Mouse (Mus musculus): Measurements from ENCODE around the gene Gm8909. TPM values are rescaled to one million over a fixed set of nuclear protein-coding genes. Genes with fewer than 3 reads are reported as not detected.
"Not testable (repeated sequence)": the region's sequence is repeated elsewhere in the genome, so short reads cannot be mapped to it uniquely, and the experiment has no call there.

Gm8909 gene
- polyA plus RNA-seq, 1 experiment = not detected

GRCm38 (mm10) chr17:36167306-36168038 is 865 bp downstream of the Gm8909 start:
- Histone ChIP-seq H3K4me3 (ENCODE audit: insufficient read depth, low read depth, low read length) (peak overlapping the region; percentile 25), H3K27ac (ENCODE audit: insufficient read depth, low read depth, low read length) (no peak overlapping the region), H3K4me1 (ENCODE audit: control insufficient read depth, insufficient read depth, low read length) (peaks cover 10% of the 10 kb centered on the region; the same call in 1 of the 2 replicates)
- TF ChIP-seq CTCF (IDR thresholded peaks at IDR 0.05; ENCODE audit: insufficient read depth, low read depth, low read length) (no peak), POLR2A (IDR thresholded peaks at IDR 0.05; ENCODE audit: insufficient read depth, low read depth, low read length) (no peak)
- 2% methylated on average over 51 of the region's 51 CpGs for WGBS

DNA sequence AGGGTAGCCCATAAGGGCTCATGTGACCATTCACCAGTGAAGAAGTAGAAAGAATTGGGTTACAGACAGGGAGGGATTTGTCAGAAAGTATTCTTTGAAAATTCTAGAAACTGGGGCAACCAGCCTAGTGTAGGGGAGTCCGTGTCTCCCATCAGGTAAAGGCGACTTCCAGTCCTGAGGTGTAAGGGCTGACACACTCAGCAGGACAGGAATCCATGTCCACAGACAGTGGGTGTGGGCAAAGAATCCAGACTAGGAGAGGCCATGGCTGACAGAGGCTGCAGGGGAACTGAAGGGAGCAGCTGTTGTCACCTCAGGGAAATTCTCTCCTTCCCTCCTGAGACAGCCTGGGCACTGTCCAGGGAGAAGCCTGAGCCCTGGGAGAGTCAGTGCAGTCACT is 1.4 kb downstream of the Gm8909 start:
- not testable (repeated sequence) for H3K27ac ChIP-seq (ENCODE audit: insufficient read depth, low read depth, low read length); H3K4me3 ChIP-seq (ENCODE audit: insufficient read depth, low read depth, low read length)
- H3K4me1 ChIP-seq (ENCODE audit: control insufficient read depth, insufficient read depth, low read length) = peaks cover 11% of the 10 kb centered on the region; the same call in 1 of the 2 replicates
- WGBS = 20% methylated on average over 2 of the region's 2 CpGs

GRCm38 (mm10) chr17:36161129-36162051 is 6.9 kb downstream of the Gm8909 start:
- Histone ChIP-seq H3K27ac (ENCODE audit: insufficient read depth, low read depth, low read length) (no peak overlapping the region), H3K4me3 (ENCODE audit: insufficient read depth, low read depth, low read length) (no peak overlapping the region), H3K4me1 (ENCODE audit: control insufficient read depth, insufficient read depth, low read length) (peaks cover 15% of the 10 kb centered on the region; the same call in 1 of the 2 replicates)
- 3% methylated on average over 56 of the region's 56 CpGs for WGBS
- TF ChIP-seq CTCF (IDR thresholded peaks at IDR 0.05; ENCODE audit: insufficient read depth, low read depth, low read length) = no peak

DNA sequence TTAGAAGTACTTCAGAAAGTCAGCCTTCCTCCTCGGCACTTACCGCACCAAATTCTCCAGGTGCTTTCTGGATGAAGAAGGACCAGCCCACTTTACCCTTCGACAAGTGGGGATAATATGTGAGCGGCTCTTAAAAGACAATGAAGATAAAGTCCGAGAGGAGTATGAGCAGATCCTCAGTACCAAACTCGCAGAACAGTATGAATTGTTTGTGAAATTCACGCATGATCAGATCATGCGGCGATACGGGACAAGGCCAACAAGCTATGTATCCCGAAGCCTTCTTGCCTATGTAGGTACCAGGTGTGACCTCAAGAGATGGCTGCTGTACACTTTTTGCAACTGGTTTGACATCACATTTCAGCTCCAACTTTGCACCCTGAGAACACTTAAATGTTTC is 10.1 kb downstream of the Gm8909 start:
- peaks cover 15% of the 10 kb centered on the region; the same call in 1 of the 2 replicates for H3K4me1 ChIP-seq (ENCODE audit: control insufficient read depth, insufficient read depth, low read length)
- 10% methylated on average over 11 of the region's 11 CpGs for WGBS
- H3K4me3 ChIP-seq (ENCODE audit: insufficient read depth, low read depth, low read length); H3K27ac ChIP-seq (ENCODE audit: insufficient read depth, low read depth, low read length): not testable (repeated sequence)

DNA sequence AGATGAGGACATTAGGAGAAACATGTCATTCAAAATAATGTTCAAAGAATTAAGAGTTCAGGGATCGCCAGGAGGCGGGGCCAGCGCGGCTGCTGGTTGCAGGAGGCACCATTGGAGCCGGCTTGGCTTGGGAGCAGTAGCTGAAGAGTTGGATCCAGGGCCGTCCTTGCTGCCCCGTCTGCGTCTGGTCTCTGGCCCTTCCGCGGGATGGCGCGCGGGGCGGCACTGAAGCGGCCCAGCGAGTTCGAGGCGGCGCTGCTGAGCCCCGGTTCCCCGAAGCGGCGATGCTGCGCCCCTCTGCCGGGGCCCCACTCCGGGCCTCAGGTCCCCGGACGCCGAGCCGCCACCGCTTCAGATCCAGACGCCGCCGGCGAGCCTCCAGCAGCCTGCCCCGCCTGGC is 10.6 kb downstream of the Gm8909 start:
- H3K4me3 ChIP-seq (ENCODE audit: insufficient read depth, low read depth, low read length); H3K27ac ChIP-seq (ENCODE audit: insufficient read depth, low read depth, low read length): not testable (repeated sequence)
- peaks cover 15% of the 10 kb centered on the region; the same call in 1 of the 2 replicates for H3K4me1 ChIP-seq (ENCODE audit: control insufficient read depth, insufficient read depth, low read length)
- WGBS = 1% methylated on average over 36 of the region's 36 CpGs

DNA sequence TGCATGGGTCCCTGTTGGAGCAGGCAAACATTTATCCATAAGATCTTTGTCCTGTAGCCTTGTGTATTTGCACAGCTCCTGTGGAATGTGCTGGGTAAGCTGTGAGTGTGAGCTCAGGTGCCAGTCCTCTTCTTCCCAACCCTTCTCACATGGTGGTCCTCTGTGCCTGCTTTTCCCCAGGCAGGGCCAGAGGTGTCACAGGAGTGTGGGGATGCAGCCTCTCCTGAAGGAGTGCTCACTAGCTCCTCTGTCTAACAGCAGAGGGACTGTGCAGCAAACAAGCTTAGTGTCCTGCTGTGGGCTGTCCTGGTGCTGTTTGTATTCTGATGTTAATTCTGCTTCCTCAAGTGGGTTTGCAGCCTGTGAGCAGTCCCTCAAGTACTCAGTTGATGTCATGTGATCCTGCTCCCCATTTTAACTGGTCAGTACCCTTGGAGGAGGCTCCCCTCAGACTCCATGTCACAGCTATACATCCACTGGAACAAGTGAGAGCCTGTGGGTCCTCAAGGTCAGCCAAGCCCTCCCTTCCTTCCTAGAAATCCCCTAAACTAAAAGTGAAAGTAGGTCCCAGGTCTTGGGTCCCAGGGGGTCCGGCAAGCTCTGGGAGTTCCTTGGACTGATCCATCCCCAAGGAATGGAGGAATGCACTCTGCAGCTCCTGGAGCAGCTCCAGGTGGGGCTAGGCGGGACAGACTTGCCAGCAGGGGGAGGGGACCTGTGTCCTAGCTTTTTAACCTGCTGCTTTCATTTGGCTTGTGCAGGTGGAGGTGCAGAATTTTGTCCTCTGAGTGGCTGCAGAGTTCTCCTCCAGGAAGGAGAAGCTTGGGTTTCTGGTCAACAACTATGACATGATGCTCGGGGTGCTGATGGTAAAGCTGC is 13.8 kb downstream of the Gm8909 start:
- H3K4me1 ChIP-seq (ENCODE audit: control insufficient read depth, insufficient read depth, low read length) = peaks cover 3% of the 10 kb centered on the region; the same call in 1 of the 2 replicates
- no peak overlapping the region for H3K27ac ChIP-seq (ENCODE audit: insufficient read depth, low read depth, low read length)
- TF ChIP-seq POLR2A (IDR thresholded peaks at IDR 0.05; ENCODE audit: insufficient read depth, low read depth, low read length) (no peak), CTCF (IDR thresholded peaks at IDR 0.05; ENCODE audit: insufficient read depth, low read depth, low read length) (no peak)
- no peak overlapping the region for H3K4me3 ChIP-seq (ENCODE audit: insufficient read depth, low read depth, low read length)
- WGBS = 29% methylated on average over 3 of the region's 3 CpGs

DNA sequence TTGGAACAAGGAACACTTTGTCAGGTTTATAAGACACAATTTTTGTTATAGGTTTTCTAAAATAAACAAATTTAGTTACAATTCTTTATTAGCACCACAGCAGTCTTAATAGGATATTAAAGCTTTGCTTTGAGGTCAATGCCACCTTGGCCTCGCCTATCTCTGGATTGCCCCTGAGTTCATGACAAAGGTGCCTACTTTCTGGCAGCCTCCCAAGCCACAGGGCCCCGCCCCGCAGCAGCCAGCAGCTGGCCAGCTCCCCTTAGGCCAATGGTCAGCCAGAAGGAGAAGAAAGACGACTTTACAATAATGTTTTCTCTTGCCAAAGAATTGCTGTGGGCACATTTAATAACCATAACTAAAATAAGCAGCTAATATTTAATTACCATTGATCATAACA is 17.1 kb downstream of the Gm8909 start:
- not testable (repeated sequence) for H3K4me3 ChIP-seq (ENCODE audit: insufficient read depth, low read depth, low read length); H3K4me1 ChIP-seq (ENCODE audit: control insufficient read depth, insufficient read depth, low read length); H3K27ac ChIP-seq (ENCODE audit: insufficient read depth, low read depth, low read length)
- 56% methylated on average over 4 of the region's 4 CpGs for WGBS

GRCm38 (mm10) chr17:36148468-36148867 is 19.9 kb downstream of the Gm8909 start:
- H3K27ac ChIP-seq (ENCODE audit: insufficient read depth, low read depth, low read length); H3K4me3 ChIP-seq (ENCODE audit: insufficient read depth, low read depth, low read length): not testable (repeated sequence)
- 95% methylated on average over 5 of the region's 5 CpGs for WGBS
- peaks cover 12% of the 10 kb centered on the region for H3K4me1 ChIP-seq (ENCODE audit: control insufficient read depth, insufficient read depth, low read length)

DNA sequence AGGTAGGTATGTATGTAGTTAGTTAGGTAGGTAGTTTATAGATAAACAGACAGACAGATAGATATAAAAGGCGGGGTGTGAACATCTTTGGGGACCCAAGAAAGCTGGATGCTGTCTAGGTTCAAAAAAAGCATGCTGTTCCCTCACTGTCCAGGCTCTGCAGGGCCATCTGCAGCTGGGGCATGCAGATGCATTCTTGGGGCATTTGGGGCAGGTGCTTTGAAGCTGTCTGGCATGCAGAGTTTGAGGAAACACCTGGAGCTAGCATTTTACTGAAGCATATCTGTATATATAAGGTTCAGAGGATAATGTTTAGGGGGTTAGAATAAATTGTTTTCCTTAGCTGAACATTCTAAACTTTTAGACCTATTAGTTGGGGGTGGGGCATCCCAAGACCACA is 21.4 kb downstream of the Gm8909 start:
- not testable (repeated sequence) for H3K27ac ChIP-seq (ENCODE audit: insufficient read depth, low read depth, low read length); H3K4me3 ChIP-seq (ENCODE audit: insufficient read depth, low read depth, low read length)
- peaks cover 12% of the 10 kb centered on the region for H3K4me1 ChIP-seq (ENCODE audit: control insufficient read depth, insufficient read depth, low read length)
- WGBS = 79% methylated on average over 1 of the region's 1 CpGs

- Histone ChIP-seq H3K4me1 (ENCODE audit: control insufficient read depth, insufficient read depth, low read length) (peaks cover 12% of the 10 kb centered on the region), H3K4me3 (ENCODE audit: insufficient read depth, low read depth, low read length) (peak overlapping the region; percentile 35)
- WGBS = 7% methylated on average over 13 of the region's 13 CpGs
- not testable (repeated sequence) for H3K27ac ChIP-seq (ENCODE audit: insufficient read depth, low read depth, low read length)
Measured at GRCm38 (mm10) chr17:36145861-36146156, 22.5 kb downstream of the Gm8909 start.

All from olfactory bulb, adult 2 months (tissue).